Mouse (Mus musculus): ENCODE measurements around the gene Ccdc134.

Ccdc134 gene

GRCm38 (mm10) chr15:82172648-82173047 lies 44.9 kb downstream of the Ccdc134 start:
- DNase-seq: no peak

GRCm38 (mm10) chr15:82175091-82175490 lies 47.4 kb downstream of the Ccdc134 start:
- no peak for DNase-seq

GRCm38 (mm10) chr15:82177743-82178290 lies 50.1 kb downstream of the Ccdc134 start:
- DNase-seq: no peak

- DNase-seq: no peak
These were observed 53.4 kb downstream of the Ccdc134 start for GRCm38 (mm10) chr15:82181131-82181530.

- no peak for DNase-seq
These were observed 54.6 kb downstream of the Ccdc134 start for GRCm38 (mm10) chr15:82182311-82182710.

GRCm38 (mm10) chr15:82183596-82183995 lies 55.9 kb downstream of the Ccdc134 start:
- DNase-seq: no peak

- DNase-seq: no peak
These were observed 56.5 kb downstream of the Ccdc134 start for GRCm38 (mm10) chr15:82184183-82184582.

GRCm38 (mm10) chr15:82184656-82185055 lies 56.9 kb downstream of the Ccdc134 start:
- DNase-seq: no peak

- DNase-seq: no peak
These were observed 57.5 kb downstream of the Ccdc134 start for GRCm38 (mm10) chr15:82185062-82185783.

- DNase-seq: no peak
These were observed 58.4 kb downstream of the Ccdc134 start for GRCm38 (mm10) chr15:82186131-82186530.

- no peak for DNase-seq
These were observed 59.2 kb downstream of the Ccdc134 start for GRCm38 (mm10) chr15:82186931-82187330.

- DNase-seq: no peak
These were observed 59.7 kb downstream of the Ccdc134 start for GRCm38 (mm10) chr15:82187401-82187800.

- DNase-seq: no peak
These were observed 60.2 kb downstream of the Ccdc134 start for GRCm38 (mm10) chr15:82187924-82188323.

GRCm38 (mm10) chr15:82188481-82189240 lies 60.9 kb downstream of the Ccdc134 start:
- DNase-seq: peak; percentile 66

Data from lung, postnatal 36 days (tissue).